Mouse (Mus musculus): ENCODE measurements around the gene Rbm15b.

DNA sequence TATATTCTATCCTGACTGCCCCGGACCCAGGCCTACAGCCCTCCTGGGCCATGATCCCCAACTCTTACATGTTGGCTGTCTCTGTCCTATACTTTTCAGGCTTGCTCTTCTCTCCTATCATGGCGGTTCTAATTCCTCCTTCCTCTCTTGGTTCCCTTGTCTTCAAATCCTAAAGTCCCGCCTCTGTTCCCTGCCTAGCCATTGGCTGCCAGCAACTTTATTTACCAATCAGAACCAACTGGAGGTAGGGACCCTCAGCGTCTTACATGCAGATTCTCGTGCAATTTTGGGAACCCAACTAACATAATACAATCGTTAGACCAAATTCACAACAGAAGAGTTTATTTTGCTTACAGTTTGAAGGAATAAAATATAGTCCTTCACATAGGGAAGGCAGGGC lies 44.4 kb downstream of the Rbm15b start:
- no peak for TF ChIP-seq POLR2A (IDR thresholded peaks at IDR 0.05; ENCODE audit: borderline replicate concordance, low read depth, low read length)
- TF ChIP-seq CTCF (IDR thresholded peaks at IDR 0.05; ENCODE audit: low read depth, low read length) = no peak
